Mouse (Mus musculus): ENCODE measurements around the gene Lrrc15. TPM values are rescaled to one million over a fixed set of nuclear protein-coding genes. Genes with fewer than 3 reads are reported as not detected.

Lrrc15 gene
- polyA plus RNA-seq, 1 experiment from 2014 or later, result 0.84 TPM

Other genes with a start within 250 kb of the Lrrc15 start
- 29.1 and 30.3 TPM in 2 replicates for gene Hes1, start 218.9 kb downstream of the Lrrc15 start, polyA plus RNA-seq (2014; fragmentation: Nextera tagmentation; extraction: Ambion mirVana)
- gene Cpn2, start 15.8 kb downstream of the Lrrc15 start, polyA plus RNA-seq (2014; fragmentation: Nextera tagmentation; extraction: Ambion mirVana), result not detected in 2 replicates
- 3.2 and 5.5 TPM in 2 replicates for gene Gp5, start 27.5 kb upstream of the Lrrc15 start, polyA plus RNA-seq (2014; fragmentation: Nextera tagmentation; extraction: Ambion mirVana)
- gene Atp13a3, start 122.7 kb upstream of the Lrrc15 start, polyA plus RNA-seq (2014; fragmentation: Nextera tagmentation; extraction: Ambion mirVana), result 14.3 TPM in 2 replicates

Measured in heart, embryonic 11.5 days (tissue).